Mouse (Mus musculus) splenic B cell, adult 2 months (primary cell): Measurements from ENCODE around the gene Nxn.

ENCODE experiments used
- DNase-seq: peaks from one replicate; pipeline ENCODE4 v3.0.0-alpha.2; 2011; ENCODE audit warnings: low read depth, low spot score
- H3K27me3 ChIP-seq: 2 replicates; pipeline ENCODE4 v1.6.1; 2012; ENCODE audit warnings: mild to moderate bottlenecking, low read length, moderate library complexity, mixed read lengths; ENCODE audit not compliant: control insufficient read depth, poor library complexity, insufficient read depth, severe bottlenecking
- H3K36me3 ChIP-seq: 2 replicates; pipeline ENCODE4 v1.6.1; 2012; ENCODE audit warnings: mild to moderate bottlenecking, low read length, moderate library complexity, mixed read lengths; ENCODE audit not compliant: control insufficient read depth, poor library complexity, insufficient read depth, severe bottlenecking

Nxn gene

GRCm38 (mm10) chr11:76268521-76269065 is 130.3 kb downstream of the Nxn start:
- no peak for DNase-seq
- H3K36me3 ChIP-seq, result no peaks in the 10 kb centered on the region
- H3K27me3 ChIP-seq, result no peaks in the 10 kb centered on the region

DNA sequence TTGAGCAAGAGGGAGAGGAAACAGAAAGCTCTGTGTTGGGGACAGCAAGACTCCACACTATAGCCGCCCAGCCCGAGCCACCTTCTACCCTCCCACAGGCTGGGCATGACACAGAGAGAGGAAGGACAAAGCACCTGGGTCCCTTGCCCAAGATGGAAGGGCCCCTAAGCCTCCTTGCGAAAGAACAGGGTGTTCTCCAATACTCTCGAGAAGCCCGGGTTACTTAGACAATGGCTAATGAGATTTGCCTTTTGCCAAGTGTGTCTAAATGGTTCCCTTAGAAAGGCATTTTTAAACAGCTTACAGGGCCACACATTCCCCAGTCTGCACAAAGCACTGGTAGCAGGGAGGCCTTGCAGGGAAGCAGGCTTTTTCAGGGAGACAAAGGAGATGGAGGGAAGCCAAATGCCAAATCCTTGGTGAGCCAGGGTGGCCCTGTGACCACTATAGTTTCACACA is 130.9 kb downstream of the Nxn start:
- Histone ChIP-seq H3K27me3 (no peaks in the 10 kb centered on the region), H3K36me3 (no peaks in the 10 kb centered on the region)
- no peak for DNase-seq

DNA sequence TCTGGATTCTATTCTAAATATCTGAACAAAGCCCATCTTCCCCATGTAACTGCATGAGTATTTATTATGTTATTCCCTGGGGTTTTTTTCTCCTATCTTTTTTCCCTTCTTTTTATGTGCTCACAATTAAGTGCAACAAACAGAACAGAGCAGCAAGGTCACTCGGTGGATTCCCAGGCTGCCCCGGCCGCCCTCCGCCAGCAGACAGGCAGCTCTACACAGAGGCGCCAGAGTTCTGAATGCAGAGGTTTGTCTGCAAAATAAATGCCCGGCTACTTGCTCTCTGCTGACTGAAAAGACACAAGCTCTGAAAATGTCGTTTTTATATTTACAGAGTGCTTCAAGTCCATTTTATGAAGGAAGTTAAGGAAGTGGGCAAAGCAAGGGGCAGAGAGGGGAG is 131.4 kb downstream of the Nxn start:
- no peak for DNase-seq
- Histone ChIP-seq H3K27me3 (no peaks in the 10 kb centered on the region), H3K36me3 (no peaks in the 10 kb centered on the region)

DNA sequence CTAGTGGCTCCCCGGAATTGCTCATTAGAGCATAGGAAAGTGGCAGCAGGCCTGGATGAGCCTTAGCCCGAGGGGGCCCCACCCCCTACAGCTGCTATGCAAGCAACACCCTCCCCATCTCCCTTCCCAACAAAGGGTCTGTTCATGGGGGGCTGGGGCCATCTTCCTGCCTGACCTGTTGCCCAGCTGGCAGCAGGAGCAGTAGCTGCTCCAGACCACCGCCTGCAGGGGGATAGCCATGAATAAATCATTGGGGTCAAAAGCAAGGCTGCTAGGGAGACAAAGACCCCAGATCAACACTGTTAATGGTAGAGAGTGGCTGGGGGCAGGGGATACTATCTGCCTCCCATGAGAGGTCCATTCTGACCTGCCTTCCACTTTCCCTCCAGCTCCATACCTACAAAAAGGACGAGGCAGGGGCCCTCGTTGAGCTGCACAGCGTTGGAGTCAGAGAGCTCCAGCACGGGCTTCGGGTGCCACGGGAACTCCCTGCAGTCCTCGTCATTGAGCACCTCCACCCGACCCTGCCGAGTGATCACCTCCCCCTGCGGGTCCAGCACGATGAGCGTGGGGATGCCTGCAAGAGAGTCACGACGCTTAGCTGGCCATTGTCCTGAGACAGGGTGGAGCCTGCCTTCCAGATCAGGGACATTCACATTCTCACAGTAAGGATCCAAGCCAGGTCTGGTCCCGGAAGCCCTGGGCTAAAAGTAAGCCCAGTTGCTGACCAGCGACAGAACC is 136.2 kb downstream of the Nxn start:
- DNase-seq, result no peak
- Histone ChIP-seq H3K27me3 (no peaks in the 10 kb centered on the region), H3K36me3 (no peaks in the 10 kb centered on the region)

DNA sequence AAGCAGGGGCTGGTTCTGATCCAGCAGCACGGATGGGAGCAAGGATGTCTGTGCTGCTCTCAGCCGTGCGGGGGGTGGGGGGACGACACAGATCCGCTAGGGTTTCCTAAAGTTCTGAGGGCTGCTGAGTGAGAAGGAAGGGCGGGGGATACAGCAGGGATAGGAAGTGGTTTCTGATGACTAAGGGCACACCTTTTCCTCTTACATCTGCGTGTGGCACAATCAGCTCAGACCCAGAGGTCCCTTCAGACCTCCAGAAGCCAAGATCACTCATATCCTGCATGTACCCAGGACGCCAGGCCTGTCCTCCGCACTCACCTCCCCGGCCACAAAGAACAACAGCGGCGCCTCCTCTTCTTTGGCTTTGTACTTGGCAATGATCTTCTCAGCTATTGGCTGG is 137.7 kb downstream of the Nxn start:
- DNase-seq, result no peak
- H3K27me3 ChIP-seq, result no peaks in the 10 kb centered on the region
- no peaks in the 10 kb centered on the region for H3K36me3 ChIP-seq

DNA sequence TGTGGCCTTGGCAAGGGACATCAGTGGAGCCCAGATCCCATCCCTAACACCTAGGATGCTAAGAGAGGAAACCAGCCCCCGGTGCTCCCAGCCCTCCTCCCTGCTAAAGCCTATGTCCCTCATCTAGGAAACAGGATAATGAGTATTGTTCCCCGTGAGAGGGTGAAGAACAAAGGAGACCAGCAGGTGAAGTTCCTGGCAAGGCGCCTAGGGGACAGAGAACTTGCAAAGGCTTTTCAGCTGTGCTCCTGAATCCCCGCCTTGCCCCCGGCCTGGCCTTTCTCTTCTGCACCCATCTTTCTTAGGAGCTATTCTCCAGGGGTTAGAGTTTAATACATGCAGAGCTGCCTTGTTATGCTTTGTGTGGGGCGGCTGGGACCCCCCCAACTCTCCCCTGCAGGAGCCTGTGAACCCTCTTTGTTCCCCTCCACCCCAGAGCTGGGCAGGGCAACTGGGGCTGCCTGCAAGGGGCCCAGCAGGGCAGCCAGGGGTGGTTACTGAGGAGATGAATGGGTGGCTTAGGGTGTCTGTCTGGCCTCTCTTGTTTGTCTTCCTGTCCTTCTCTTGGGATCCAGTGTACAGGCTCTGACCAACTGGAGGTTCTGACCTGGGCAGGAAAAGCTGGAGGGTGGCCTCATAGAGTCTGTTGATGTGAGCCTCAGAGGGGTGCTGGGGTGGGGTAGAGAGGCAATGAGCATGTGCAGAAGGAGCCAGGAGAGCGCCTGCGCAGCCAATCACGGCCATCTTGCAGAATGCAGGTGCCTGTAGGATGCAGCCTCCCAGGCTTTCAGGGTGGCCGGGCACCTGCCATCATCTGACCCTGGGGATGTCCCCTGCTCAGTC is 138.5 kb downstream of the Nxn start:
- DNase-seq, result no peak
- Histone ChIP-seq H3K27me3 (no peaks in the 10 kb centered on the region), H3K36me3 (no peaks in the 10 kb centered on the region)

GRCm38 (mm10) chr11:76258511-76258910 is 140.4 kb downstream of the Nxn start:
- no peak for DNase-seq
- Histone ChIP-seq H3K27me3 (no peaks in the 10 kb centered on the region), H3K36me3 (no peaks in the 10 kb centered on the region)

GRCm38 (mm10) chr11:76257386-76257785 is 141.6 kb downstream of the Nxn start:
- Histone ChIP-seq H3K36me3 (no peaks in the 10 kb centered on the region), H3K27me3 (no peaks in the 10 kb centered on the region)
- no peak for DNase-seq

DNA sequence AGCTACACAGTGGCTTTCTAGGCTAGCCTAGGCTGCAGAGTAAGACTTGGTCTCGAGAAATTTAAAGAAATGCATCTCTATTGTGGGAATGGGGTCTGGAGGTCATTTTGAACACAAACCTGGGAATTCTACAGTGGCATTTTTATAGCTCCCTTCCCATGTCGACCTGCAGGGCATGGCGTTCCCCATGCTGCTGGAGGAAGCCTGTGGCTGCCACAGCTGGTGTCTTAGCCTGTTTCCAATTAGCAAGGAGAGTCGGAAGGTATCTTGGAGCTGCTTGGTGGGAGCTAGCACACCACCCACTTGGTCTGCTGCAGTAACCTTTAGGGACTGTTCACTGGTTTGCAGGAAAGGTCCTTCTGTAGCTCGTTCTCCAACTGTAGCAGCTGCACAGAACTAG is 142.8 kb downstream of the Nxn start:
- DNase-seq, result no peak
- Histone ChIP-seq H3K36me3 (no peaks in the 10 kb centered on the region), H3K27me3 (no peaks in the 10 kb centered on the region)

- Histone ChIP-seq H3K36me3 (no peaks in the 10 kb centered on the region), H3K27me3 (no peaks in the 10 kb centered on the region)
- no peak for DNase-seq
Measured at GRCm38 (mm10) chr11:76255431-76256001, 143.4 kb downstream of the Nxn start.

DNA sequence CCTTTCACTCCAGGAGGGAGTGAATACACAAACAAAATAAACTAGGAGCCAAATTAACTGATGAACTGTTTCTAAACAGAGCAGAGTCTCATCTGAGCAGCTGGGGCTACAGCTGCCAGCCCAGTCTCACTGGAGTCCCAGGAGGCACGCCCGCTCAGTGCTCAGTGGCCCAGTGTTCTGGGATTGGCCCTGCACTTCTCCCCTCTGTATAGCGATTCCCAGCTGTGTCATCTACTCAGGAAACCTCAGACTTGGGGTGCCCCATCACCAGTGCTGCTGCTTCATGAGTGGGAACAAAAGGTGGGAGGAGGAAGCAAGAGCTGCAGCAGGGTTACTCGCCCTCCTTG is 145.0 kb downstream of the Nxn start:
- H3K36me3 ChIP-seq, result no peaks in the 10 kb centered on the region; the same call in 1 of the 2 replicates
- no peak for DNase-seq
- no peaks in the 10 kb centered on the region for H3K27me3 ChIP-seq

GRCm38 (mm10) chr11:76253145-76253917 is 145.6 kb downstream of the Nxn start:
- H3K36me3 ChIP-seq, result no peaks in the 10 kb centered on the region; the same call in 1 of the 2 replicates
- DNase-seq, result peak; percentile 89
- H3K27me3 ChIP-seq, result no peaks in the 10 kb centered on the region

GRCm38 (mm10) chr11:76252036-76252435 is 146.9 kb downstream of the Nxn start:
- Histone ChIP-seq H3K36me3 (no peaks in the 10 kb centered on the region; the same call in 1 of the 2 replicates), H3K27me3 (no peaks in the 10 kb centered on the region)
- no peak for DNase-seq

DNA sequence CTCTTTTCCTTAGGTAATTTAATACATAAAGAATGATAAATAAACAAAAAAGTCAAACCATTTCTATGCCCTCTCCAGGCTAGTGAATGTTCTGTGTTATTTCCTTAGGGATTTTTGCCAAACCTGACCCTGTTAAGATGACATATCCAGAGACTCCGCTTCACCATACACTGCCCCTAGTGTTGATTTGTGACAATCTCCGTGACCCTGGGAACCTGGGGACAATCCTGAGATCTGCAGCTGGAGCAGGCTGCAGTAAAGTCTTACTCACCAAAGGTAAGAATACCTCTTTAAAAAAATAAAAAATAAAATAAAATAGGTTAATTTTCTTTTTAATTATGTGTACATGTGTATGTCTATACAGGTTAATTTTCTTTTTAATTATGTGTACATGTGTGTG is 151.7 kb downstream of the Nxn start:
- Histone ChIP-seq H3K36me3 (no peaks in the 10 kb centered on the region; the same call in 1 of the 2 replicates), H3K27me3 (no peaks in the 10 kb centered on the region)
- DNase-seq, result no peak
